Mouse (Mus musculus) layer of hippocampus, adult 8-10 months (tissue): ENCODE measurements around the gene Simc1. TPM values are rescaled to one million over a fixed set of nuclear protein-coding genes. Genes with fewer than 3 reads are reported as not detected.

Experiments used
- DNase-seq, 2 experiments: peaks; one replicate each; pipeline ENCODE4 v3.0.0; 2022; ENCODE audit warnings: low spot score in 2 of 2
- microRNA-seq, 2 experiments: library from miRNA; unstranded; fragments of <30 nt; microRNA quantifications; one replicate each; pipeline ENCODE4 v1.2.0; 2022
- total RNA-seq, 4 experiments: library from RNA; stranded (reverse); gene quantifications; 2 replicates each; pipeline ENCODE4 v1.2.4; 2022

The Simc1 gene
- total RNA-seq, 4 experiments from 2014 or later: 14.1 to 17.7 (median 15.8) TPM

DNA sequence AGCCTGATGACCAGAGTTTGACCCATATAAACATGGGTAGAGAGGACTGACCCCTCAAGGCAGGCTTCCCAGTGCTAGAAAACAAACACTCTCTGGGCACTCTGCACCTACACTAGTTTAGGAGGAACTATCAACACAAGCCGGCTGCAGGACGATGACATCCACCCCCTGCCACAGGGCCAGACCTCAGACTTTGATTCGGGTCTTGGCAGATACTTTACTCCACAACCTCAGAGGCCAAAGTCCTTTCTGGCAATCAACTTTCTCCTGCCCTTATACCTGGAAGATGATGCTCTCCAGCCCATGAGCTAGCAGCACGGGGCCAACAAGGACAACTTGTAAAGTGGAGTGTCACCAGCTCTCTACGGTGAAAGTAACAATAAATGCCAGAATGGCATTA is 79.3 kb downstream of the Simc1 start:
- DNase-seq: no peak

DNA sequence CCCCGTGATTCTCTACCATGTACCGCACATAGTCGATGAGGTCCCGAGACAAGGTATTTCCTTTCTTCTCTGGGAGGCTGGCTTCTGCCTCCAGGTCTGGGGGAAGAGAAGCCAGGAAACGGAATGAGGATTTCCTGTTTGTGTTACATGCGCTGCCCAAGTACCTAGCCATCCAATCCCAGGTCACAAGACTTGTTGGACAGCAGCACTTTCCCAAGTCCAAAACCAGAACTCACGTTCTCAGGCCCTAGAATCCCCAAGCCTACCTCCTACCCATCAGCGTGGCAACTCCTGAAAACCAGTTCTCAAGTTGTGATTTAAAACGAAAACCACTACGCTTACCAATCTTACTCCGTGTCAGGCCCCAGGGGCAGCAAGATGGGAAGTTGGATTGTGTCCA is 82.3 kb downstream of the Simc1 start:
- DNase-seq: no peak

DNA sequence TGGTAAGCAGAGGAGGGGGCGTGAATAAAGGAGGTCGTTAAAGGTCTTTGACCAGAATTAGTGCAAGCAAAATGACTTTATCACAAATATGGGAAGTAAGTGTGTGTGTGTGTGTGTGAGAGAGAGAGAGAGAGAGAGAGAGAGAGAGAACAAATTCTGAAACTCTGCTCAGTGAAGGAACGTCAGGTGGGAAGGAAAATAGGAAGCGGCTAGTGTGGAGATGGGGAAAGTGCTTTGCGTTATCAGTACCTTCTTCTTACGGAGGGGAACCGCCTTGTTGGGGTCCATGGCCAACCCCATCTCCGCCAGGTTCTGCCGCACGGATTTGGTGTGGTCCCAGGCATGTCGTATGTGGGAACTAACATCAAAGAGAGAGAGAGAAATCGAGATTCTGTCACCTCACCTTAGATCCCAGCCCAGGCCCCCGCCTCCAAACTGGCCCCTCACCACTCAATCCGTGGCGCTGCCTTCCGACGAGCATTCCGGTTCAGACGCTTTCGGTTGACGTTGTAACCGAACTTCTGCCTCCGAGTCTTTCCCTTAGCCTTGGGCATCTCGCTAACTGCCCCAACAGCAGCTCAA is 85.9 kb downstream of the Simc1 start:
- DNase-seq: no peak

GRCm38 (mm10) chr13:54589996-54590951 is 86.7 kb downstream of the Simc1 start, which contains the start of the genes Nop16 and Higd2a:
TSS of gene Nop16 (minus strand) at chr13:54590090.
TSS of gene Higd2a (plus strand) at chr13:54590207.
- peak; percentile 97 for DNase-seq

GRCm38 (mm10) chr13:54591776-54592356 is 88.3 kb downstream of the Simc1 start:
- no peak for DNase-seq

GRCm38 (mm10) chr13:54593617-54594016 is 90.0 kb downstream of the Simc1 start:
- no peak for DNase-seq

GRCm38 (mm10) chr13:54596107-54596690 is 92.6 kb downstream of the Simc1 start:
- DNase-seq: no peak

DNA sequence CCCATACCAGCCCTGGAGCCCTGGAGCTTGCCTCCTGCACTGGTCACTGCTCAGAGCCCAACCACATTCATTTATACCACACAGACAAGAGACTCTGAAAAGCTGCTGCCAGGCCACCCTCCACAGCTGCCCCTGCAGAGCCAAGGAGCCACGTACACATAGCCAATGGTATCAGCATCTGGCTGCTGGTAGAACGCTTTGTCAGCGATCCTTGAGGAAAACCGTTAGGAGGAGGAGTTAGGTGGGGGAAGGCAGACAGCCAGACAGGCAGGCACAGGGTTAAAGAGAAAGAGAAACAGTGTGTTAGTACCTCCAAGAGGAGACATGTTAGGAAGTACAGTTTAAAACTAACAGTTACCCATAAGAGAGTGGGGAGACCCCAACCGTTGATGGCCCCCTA is 93.3 kb downstream of the Simc1 start:
- no peak for DNase-seq

GRCm38 (mm10) chr13:54598622-54599143 is 95.1 kb downstream of the Simc1 start:
- DNase-seq: no peak

Small RNA genes lying within 50 kb of the gene (microRNA-seq; reads per million reads assigned to microRNA genes)
- 0 reads per million in 2 experiments for gene Gm24195

Other genes starting within 250 kb of the Simc1 start
- gene Cplx2, start 132.4 kb upstream of the Simc1 start, total RNA-seq: 100 to 1,000 TPM; 865 to 892 (median 878) TPM
- gene Thoc3, start 34.9 kb upstream of the Simc1 start, total RNA-seq: 10 to 100 TPM; 31.7 to 38.2 (median 33.2) TPM
- gene 4833439L19Rik, start 61.7 kb downstream of the Simc1 start, total RNA-seq: 100 to 1,000 TPM; 130 to 147 (median 139) TPM
- 10 to 100 TPM; 28.2 to 37.2 (median 30.9) TPM for gene Arl10, start 71.2 kb downstream of the Simc1 start, total RNA-seq
- 10 to 100 TPM; 20.6 to 23.3 (median 20.8) TPM for gene Nop16, start 86.3 kb downstream of the Simc1 start, total RNA-seq
- 100 to 1,000 TPM; 134 to 161 (median 146) TPM for gene Higd2a, start 86.4 kb downstream of the Simc1 start, total RNA-seq
- 100 to 1,000 TPM; 241 to 284 (median 264) TPM for gene Cltb, start 107.6 kb downstream of the Simc1 start, total RNA-seq
- 10 to 100 TPM; 48.9 to 67.1 (median 53.6) TPM for gene Faf2, start 118.0 kb downstream of the Simc1 start, total RNA-seq
- gene Rnf44, start 190.1 kb downstream of the Simc1 start, total RNA-seq: 100 to 1,000 TPM; 130 to 151 (median 140) TPM
- gene Cdhr2, start 197.7 kb downstream of the Simc1 start, total RNA-seq: under 1 TPM; 0.27 to 0.54 (median 0.37) TPM
- 100 to 1,000 TPM; 123 to 141 (median 132) TPM for gene Gprin1, start 246.1 kb downstream of the Simc1 start, total RNA-seq